Mouse (Mus musculus): ENCODE data around the gene Pcdh15.

DNA sequence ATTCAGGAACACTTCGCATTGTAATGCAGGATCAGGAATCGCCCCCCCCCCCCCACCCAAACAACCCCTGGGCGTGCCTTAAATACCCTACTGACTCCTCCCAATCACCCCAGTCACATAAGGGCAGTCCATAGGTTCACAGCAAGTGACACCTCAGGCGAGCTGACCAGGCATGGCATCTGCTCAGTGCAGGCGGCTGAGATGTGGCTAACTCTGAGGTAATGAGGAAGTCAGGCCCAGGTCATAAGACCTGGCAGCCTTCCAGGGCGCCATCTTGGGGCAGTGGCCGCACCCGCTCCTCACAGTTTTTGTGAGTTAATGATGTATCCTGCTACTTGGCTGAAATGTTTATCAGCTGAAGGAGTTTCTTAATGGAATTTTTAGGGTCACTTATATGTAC is 713.2 kb downstream of the Pcdh15 start:
- TF ChIP-seq CTCF (IDR thresholded peaks at IDR 0.05; ENCODE audit: control insufficient read depth, insufficient read depth, insufficient replicate concordance, low read depth, low read length) (no peak), POLR2A (IDR thresholded peaks at IDR 0.05; ENCODE audit: control insufficient read depth, low read depth, low read length) (no peak)

Measured in testis, adult 2 months (tissue).